Mouse (Mus musculus) hindbrain, embryonic 13.5 days (tissue): ENCODE measurements around the gene Art4. TPM values are rescaled to one million over a fixed set of nuclear protein-coding genes. Genes with fewer than 3 reads are reported as not detected.

Source experiments
- ATAC-seq: fragments of 200-750 bp; cut with Nextera tagmentation; 2 replicates; pipeline ENCODE4 v1.8.0; 2017; ENCODE audit warnings: moderate TSS enrichment; ENCODE audit not compliant: low FRiP score
- H3K27ac ChIP-seq: fragments of 300-500 bp; sonication (generic); 2 replicates; pipeline ENCODE4 v1.5.1; 2015; ENCODE audit warnings: inconsistent platforms, mild to moderate bottlenecking, moderate library complexity
- H3K27me3 ChIP-seq: fragments of 300-500 bp; sonication (generic); 2 replicates; pipeline ENCODE4 v1.6.1; 2015; ENCODE audit warnings: mild to moderate bottlenecking, inconsistent platforms
- H3K36me3 ChIP-seq: fragments of 300-500 bp; sonication (generic); 2 replicates; pipeline ENCODE4 v1.6.1; 2015; ENCODE audit warnings: mild to moderate bottlenecking, inconsistent platforms
- H3K4me1 ChIP-seq: fragments of 300-500 bp; sonication (generic); replicated peaks from 2 replicates; pipeline ENCODE4 v1.6.1; 2015; ENCODE audit warnings: inconsistent platforms
- H3K4me2 ChIP-seq: fragments of 300-500 bp; sonication (generic); 2 replicates; pipeline ENCODE4 v1.6.1; 2015; ENCODE audit warnings: inconsistent platforms, mild to moderate bottlenecking, moderate library complexity
- H3K4me3 ChIP-seq: fragments of 300-500 bp; sonication (generic); 2 replicates; pipeline ENCODE4 v1.5.1; 2015; ENCODE audit warnings: mild to moderate bottlenecking, inconsistent platforms
- H3K9ac ChIP-seq: fragments of 300-500 bp; sonication (generic); 2 replicates; pipeline ENCODE4 v1.6.1; 2015; ENCODE audit warnings: mild to moderate bottlenecking, inconsistent platforms
- H3K9me3 ChIP-seq: fragments of 300-500 bp; sonication (generic); 2 replicates; pipeline ENCODE4 v1.6.1; 2016; ENCODE audit warnings: inconsistent platforms
- WGBS: fragments of 180-500 bp; shearing (Covaris S2); methylation state at CpG from one replicate; pipeline ENCODE4 v1.1.7; 2015; 5-methylcytosine and 5-hydroxymethylcytosine counted together
- polyA plus RNA-seq: library from polyadenylated mRNA; unstranded; fragments of >200 nt; fragmentation: Nextera tagmentation; extraction: Ambion mirVana; gene quantifications from 2 replicates; pipeline ENCODE4 v1.2.1, GENCODE M21; 2015

The Art4 gene
- 0.13 and 0.39 TPM in 2 replicates for polyA plus RNA-seq

DNA sequence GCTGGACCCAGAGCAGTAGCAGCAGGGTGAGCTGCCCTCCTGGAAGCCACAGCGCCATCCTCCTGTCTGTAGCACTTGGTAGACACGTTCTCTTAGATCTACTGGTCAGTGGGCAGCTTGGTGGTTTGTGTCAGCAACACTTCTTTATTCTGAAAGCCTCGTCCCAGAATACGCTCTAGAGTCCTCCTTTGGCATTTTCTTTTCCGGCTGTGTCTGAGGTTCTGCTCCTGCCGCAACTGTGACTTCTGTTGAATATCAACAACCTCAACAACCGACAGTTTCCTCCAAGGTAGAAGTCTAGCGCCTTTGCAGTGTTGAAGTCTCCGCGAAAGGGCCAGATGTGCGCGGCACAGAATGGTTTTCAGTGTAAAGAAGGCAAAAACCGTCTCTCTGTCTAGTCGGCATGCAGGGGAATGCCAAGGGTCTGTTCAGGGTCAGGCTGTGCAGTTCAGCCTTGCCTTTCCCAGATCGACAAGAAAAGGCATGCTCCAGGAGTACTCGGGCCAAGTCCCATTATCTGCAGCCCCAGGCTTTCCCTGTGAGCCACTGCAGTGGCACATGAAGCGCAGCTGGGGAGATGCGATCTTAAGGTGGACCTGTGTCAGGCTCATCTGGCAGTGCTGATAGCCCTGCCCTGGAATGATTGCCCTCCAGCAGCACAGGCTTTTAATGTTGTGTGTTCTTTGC, at the start of gene Art4:
Gene Art4, minus strand, starts transcription at position 548 of the 687 bp plus-strand sequence.
- Histone ChIP-seq H3K27me3 (no peaks in the 10 kb centered on the region), H3K9ac (no peak within 1 kb of the TSS; the same call in 1 of the 2 replicates), H3K4me3 (no peak within 1 kb of the TSS), H3K4me2 (no peak within 1 kb of the TSS), H3K9me3 (no peaks in the 10 kb centered on the region), H3K4me1 (peaks cover 5% of the 10 kb centered on the region; the same call in 1 of the 2 replicates), H3K27ac (no peak within 1 kb of the TSS), H3K36me3 (no peaks in the 10 kb centered on the region)
- ATAC-seq, result no peak
- 76% methylated on average over 18 of the region's 18 CpGs for WGBS

DNA sequence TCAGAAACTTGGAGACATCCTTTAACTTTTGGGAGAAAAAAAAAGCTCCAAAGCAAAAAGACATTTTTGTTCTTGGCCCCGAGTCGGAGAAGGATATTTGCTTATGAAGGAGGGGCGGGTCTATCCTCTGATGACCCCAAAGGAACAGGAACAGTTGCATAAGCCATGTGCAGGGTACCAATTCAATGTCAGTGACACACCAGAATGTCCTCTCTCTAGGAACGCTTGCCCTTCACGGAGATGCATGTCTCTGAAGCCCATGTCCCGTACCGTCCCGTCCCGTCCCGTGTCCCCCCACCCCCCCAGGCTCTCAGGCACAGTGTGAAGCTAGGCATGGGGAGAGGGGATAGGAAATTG, 49.4 kb upstream of the Art4 start:
- Histone ChIP-seq H3K36me3 (no peaks in the 10 kb centered on the region), H3K4me2 (no peak overlapping the region), H3K4me1 (no peaks in the 10 kb centered on the region), H3K9ac (no peak overlapping the region), H3K27ac (no peak overlapping the region), H3K27me3 (no peaks in the 10 kb centered on the region), H3K4me3 (no peak overlapping the region), H3K9me3 (no peaks in the 10 kb centered on the region)
- 65% methylated on average over 10 of the region's 10 CpGs for WGBS
- no peak for ATAC-seq

DNA sequence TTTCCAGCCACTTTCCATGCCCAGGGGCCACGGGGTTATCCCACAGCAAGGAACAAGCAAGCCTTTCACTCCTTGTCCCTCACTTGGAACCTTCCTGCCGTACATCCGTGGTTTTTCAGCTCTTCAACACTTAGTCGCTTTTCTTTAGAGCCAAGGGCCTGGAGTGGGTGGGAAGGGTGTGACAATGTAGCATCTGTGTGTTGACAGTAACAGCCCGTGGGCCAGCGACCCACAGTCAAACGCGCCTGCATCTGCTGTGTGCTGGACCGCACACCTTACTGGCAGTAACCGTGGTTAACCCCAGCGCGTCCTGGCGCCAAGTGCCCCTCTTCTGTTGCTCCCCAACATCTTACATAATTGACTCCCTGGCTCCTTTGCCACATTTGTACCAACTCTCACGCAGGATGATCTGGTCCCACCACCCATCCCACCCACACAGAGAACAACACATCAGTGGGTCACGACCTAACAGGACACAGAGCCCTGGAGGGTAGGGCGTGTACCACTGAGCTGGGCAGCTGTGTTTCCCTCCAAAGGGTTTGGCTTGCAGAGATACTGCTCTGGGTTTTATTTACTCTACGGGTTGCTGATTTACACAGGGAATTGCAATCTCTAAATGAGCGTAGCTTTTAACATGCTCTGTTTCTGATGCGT, 48.9 kb upstream of the Art4 start:
- Histone ChIP-seq H3K36me3 (no peaks in the 10 kb centered on the region), H3K4me1 (no peaks in the 10 kb centered on the region), H3K4me2 (no peak overlapping the region), H3K27me3 (no peaks in the 10 kb centered on the region), H3K9ac (no peak overlapping the region), H3K9me3 (no peaks in the 10 kb centered on the region), H3K27ac (no peak overlapping the region), H3K4me3 (no peak overlapping the region)
- WGBS, result 89% methylated on average over 19 of the region's 19 CpGs
- no peak for ATAC-seq

GRCm38 (mm10) chr6:136903885-136904470, 46.4 kb upstream of the Art4 start:
- Histone ChIP-seq H3K9me3 (no peaks in the 10 kb centered on the region), H3K36me3 (no peaks in the 10 kb centered on the region), H3K9ac (no peak overlapping the region), H3K27ac (no peak overlapping the region), H3K27me3 (no peaks in the 10 kb centered on the region), H3K4me1 (no peaks in the 10 kb centered on the region), H3K4me2 (no peak overlapping the region), H3K4me3 (no peak overlapping the region)
- 71% methylated on average over 8 of the region's 8 CpGs for WGBS
- ATAC-seq, result no peak

DNA sequence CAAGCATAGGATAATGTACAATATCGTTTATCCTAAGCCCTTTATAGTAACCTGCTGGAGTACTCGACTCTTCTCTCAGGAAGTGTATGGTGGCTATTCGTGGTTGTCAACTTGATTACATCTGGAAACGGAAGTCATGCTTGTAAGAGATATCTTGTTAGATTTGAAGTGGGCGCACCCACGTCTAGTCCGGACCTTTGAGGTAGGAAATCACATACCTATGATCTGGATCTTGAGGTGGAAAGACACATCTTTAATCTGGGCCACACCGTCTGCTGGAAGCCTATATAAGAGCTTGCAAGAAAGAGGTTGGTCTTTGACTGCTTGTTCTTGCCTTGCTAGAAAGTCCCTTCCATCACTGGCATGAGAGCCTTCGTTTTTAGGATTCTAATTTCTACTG, 45.0 kb upstream of the Art4 start:
- Histone ChIP-seq H3K27me3 (no peaks in the 10 kb centered on the region), H3K4me3 (no peak overlapping the region), H3K36me3 (no peaks in the 10 kb centered on the region), H3K4me2 (no peak overlapping the region), H3K27ac (no peak overlapping the region), H3K4me1 (no peaks in the 10 kb centered on the region), H3K9me3 (no peaks in the 10 kb centered on the region), H3K9ac (no peak overlapping the region)
- no peak for ATAC-seq
- 94% methylated on average over 9 of the region's 9 CpGs for WGBS

DNA sequence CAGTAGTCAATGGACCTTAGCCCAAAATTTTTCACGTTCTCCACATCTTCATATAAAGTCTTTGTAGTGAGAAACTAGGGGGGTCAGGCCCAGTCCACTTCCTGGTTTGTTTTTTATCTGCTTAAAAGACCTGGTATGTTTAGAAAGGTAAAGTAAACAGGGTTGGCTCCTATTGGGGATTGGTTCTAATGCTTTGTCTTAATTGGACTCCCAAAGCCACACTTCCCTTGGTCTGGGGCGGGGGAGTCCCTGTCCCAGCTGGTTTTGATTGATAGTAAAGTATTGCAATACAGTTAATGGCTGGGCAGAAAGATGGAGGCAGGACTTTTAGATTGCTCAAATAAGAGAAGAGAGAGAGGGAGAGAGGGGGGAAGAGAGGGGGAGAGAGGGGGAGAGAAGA, 43.5 kb upstream of the Art4 start:
- Histone ChIP-seq H3K9me3 (no peaks in the 10 kb centered on the region), H3K27me3 (no peaks in the 10 kb centered on the region), H3K4me3 (no peak overlapping the region), H3K36me3 (no peaks in the 10 kb centered on the region), H3K4me1 (no peaks in the 10 kb centered on the region), H3K9ac (no peak overlapping the region), H3K4me2 (no peak overlapping the region), H3K27ac (no peak overlapping the region)
- WGBS, result 84% methylated on average over 2 of the region's 2 CpGs
- no peak for ATAC-seq

DNA sequence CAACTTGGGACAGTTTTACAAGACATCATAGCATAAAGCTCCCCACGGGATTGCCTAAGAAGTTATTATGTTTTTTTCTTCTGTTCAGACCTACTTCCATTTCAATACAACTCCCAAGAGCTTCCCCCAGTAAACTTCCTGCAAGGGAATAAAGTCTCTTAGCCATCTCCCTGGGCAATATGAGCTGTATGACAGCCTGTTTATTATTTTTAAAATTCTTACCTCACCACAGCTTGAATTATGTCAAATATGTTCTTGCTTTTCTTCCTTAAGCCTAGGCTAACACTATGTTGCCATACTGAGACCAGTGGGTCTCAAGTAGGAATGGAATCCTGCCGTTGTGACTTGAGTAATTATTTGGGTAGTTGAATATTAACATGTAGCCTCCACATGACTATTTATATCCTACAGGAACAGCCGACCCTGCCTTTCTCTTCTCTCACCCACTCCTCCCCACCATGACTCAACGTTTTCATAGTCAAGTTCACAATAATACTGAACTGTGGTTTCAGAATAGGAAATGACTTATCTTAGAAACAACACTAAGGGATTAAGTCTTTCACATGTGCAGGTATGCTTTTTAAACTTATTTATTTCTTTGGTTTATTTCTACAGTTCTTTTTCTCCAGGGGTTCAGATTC, 43.0 kb upstream of the Art4 start:
- no peaks in the 10 kb centered on the region for H3K36me3 ChIP-seq
- WGBS, result 61% methylated on average over 4 of the region's 4 CpGs
- no peak overlapping the region for H3K4me3 ChIP-seq
- no peaks in the 10 kb centered on the region for H3K9me3 ChIP-seq
- H3K4me1 ChIP-seq, result no peaks in the 10 kb centered on the region
- no peaks in the 10 kb centered on the region for H3K27me3 ChIP-seq
- H3K9ac ChIP-seq, result no peak overlapping the region
- ATAC-seq, result no peak
- no peak overlapping the region for H3K4me2 ChIP-seq
- H3K27ac ChIP-seq, result no peak overlapping the region

GRCm38 (mm10) chr6:136898954-136899353, 41.4 kb upstream of the Art4 start:
- Histone ChIP-seq H3K4me3 (no peak overlapping the region), H3K36me3 (no peaks in the 10 kb centered on the region), H3K9me3 (no peaks in the 10 kb centered on the region), H3K27ac (no peak overlapping the region), H3K27me3 (no peaks in the 10 kb centered on the region), H3K9ac (no peak overlapping the region), H3K4me1 (no peaks in the 10 kb centered on the region), H3K4me2 (no peak overlapping the region)
- WGBS, result 84% methylated on average over 2 of the region's 2 CpGs
- no peak for ATAC-seq

- H3K9me3 ChIP-seq, result no peaks in the 10 kb centered on the region
- ATAC-seq, result no peak
Measured at GRCm38 (mm10) chr6:136898222-136898621, 40.7 kb upstream of the Art4 start.

GRCm38 (mm10) chr6:136897789-136898188, 40.3 kb upstream of the Art4 start:
- Histone ChIP-seq H3K4me1 (no peaks in the 10 kb centered on the region), H3K36me3 (no peaks in the 10 kb centered on the region), H3K9ac (no peak overlapping the region), H3K4me2 (no peak overlapping the region), H3K4me3 (no peak overlapping the region), H3K9me3 (no peaks in the 10 kb centered on the region), H3K27ac (no peak overlapping the region), H3K27me3 (no peaks in the 10 kb centered on the region)
- no peak for ATAC-seq
- WGBS, result 87% methylated on average over 4 of the region's 4 CpGs

More at GRCm38 (mm10) chr6:136898222-136898621, 40.7 kb upstream of the Art4 start:
- H3K36me3 ChIP-seq, result no peaks in the 10 kb centered on the region
- H3K27me3 ChIP-seq, result no peaks in the 10 kb centered on the region
- no peaks in the 10 kb centered on the region for H3K4me1 ChIP-seq
- WGBS, result 76% methylated on average over 4 of the region's 4 CpGs
- no peak overlapping the region for H3K9ac ChIP-seq
- H3K4me3 ChIP-seq, result no peak overlapping the region
- H3K27ac ChIP-seq, result no peak overlapping the region
- no peak overlapping the region for H3K4me2 ChIP-seq

GRCm38 (mm10) chr6:136894532-136895339, 37.2 kb upstream of the Art4 start:
- no peak for ATAC-seq
- no peaks in the 10 kb centered on the region for H3K4me1 ChIP-seq
- WGBS, result 68% methylated on average over 15 of the region's 15 CpGs
- H3K36me3 ChIP-seq, result no peaks in the 10 kb centered on the region
- no peak overlapping the region for H3K4me2 ChIP-seq
- no peak overlapping the region for H3K4me3 ChIP-seq
- H3K27me3 ChIP-seq, result no peaks in the 10 kb centered on the region
- no peak overlapping the region for H3K9ac ChIP-seq
- no peak overlapping the region for H3K27ac ChIP-seq
- H3K9me3 ChIP-seq, result no peaks in the 10 kb centered on the region

DNA sequence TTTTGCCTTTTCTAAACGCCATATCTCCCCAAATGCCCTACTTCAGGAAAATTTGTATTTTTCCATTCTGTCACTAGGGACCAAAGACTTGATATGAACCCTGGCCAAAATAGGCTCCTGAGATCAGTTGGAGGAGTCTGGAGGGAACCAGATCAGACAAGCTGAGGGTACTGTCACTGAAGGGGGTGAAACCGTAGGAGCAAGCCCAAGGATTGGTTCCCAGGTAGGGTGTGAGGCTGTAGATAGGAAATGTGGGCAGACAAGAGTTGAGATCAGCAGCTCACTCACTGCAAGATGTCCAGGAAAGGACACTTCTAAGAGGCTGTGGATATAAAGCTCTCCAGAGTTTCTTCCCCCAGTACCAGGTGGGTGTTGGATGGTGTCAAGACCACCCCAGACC, 34.5 kb upstream of the Art4 start:
- Histone ChIP-seq H3K9ac (no peak overlapping the region), H3K9me3 (no peaks in the 10 kb centered on the region), H3K4me1 (no peaks in the 10 kb centered on the region), H3K27ac (no peak overlapping the region), H3K4me2 (no peak overlapping the region), H3K36me3 (no peaks in the 10 kb centered on the region), H3K27me3 (no peaks in the 10 kb centered on the region), H3K4me3 (no peak overlapping the region)
- ATAC-seq, result no peak
- 93% methylated on average over 2 of the region's 2 CpGs for WGBS
